12 mouse cellular contexts compared by ENCODE assay signal in genomic region chr11:107014020-107014585, GRCm38 (mm10). TPM values are rescaled to one million over a fixed set of nuclear protein-coding genes. Genes with fewer than 3 reads are reported as not detected.
DNase-seq lines count a peak whose midpoint lies in the region; ATAC-seq and TF ChIP-seq lines count a peak whose summit lies in the region.
"Had no signal": no experiment of that assay in that cellular context is flagged by ENCODE, and none has a peak within 500 bp of the region (broad histone marks: within the 10 kb centered on the region; RNA-seq: fewer than 3 reads in every experiment).

No protein-coding gene starts in this region.

- no peak for DNase-seq in heart, adult 2 months
- DNase-seq in heart, postnatal 4 days = no peak
- no peak for DNase-seq in lung, postnatal 0 days (ENCODE audit: low spot score)
- no peak for DNase-seq in lung, postnatal 14 days
- DNase-seq in c-Kit-positive CD71-positive TER-119-positive erythroid progenitor cells, embryonic 14.5 days (ENCODE audit: low spot score) = peak; percentile 25
- peak; percentile 61 for DNase-seq in testis, postnatal 10 days (ENCODE audit: low spot score)
- DNase-seq in right cerebral cortex, postnatal 36 days (ENCODE audit: low spot score in 2 of 2) = no peak
- no peak for DNase-seq in frontal cortex, postnatal 10 days (ENCODE audit: low spot score in 2 of 2)
- DNase-seq: cerebellum, adult 18-20 months; embryo, embryonic 11 days had no signal

- ATAC-seq in lung, postnatal 0 days = no peak
- ATAC-seq: inflammation-experienced regulatory T-cells, adult 6 months had no signal

- intact Hi-C loops in heart, adult 2 months (cut with DNase I) = no loop called here

- H3K79me2 ChIP-seq in heart, adult 2 months (replicated peaks; ENCODE audit: control insufficient read depth, insufficient read depth, low read length) = no peaks in the 10 kb centered on the region

- no peaks in the 10 kb centered on the region for H3K27me3 ChIP-seq in heart, adult 2 months (ENCODE audit: control insufficient read depth, insufficient read depth, low read length)
- no peaks in the 10 kb centered on the region for H3K27me3 ChIP-seq in lung, postnatal 0 days (replicated peaks; ENCODE audit: insufficient read depth, low read length)
- H3K27me3 ChIP-seq: stomach, embryonic 15.5 days had no signal

- no peak overlapping the region for H3K4me2 ChIP-seq in lung, postnatal 0 days (replicated peaks; ENCODE audit: low read depth, low read length)

- H3K27ac ChIP-seq in heart, adult 2 months = no peak overlapping the region
- H3K27ac ChIP-seq in lung, postnatal 0 days (ENCODE audit: low read length) = peak overlapping the region; percentile 78; the same call in 1 of the 2 replicates
- H3K27ac ChIP-seq: stomach, embryonic 15.5 days had no signal

- no peak overlapping the region for H3K9ac ChIP-seq in heart, adult 2 months (ENCODE audit: low read depth, low read length)
- H3K9ac ChIP-seq in lung, postnatal 0 days (replicated peaks; ENCODE audit: low read depth) = no peak overlapping the region
- H3K9ac ChIP-seq: stomach, embryonic 15.5 days had no signal

- 78% methylated on average over 11 of the region's 11 CpGs for WGBS in heart, adult 2 months
- 71% methylated on average over 11 of the region's 11 CpGs for WGBS in lung, postnatal 0 days

- H3K36me3 ChIP-seq in heart, adult 2 months (ENCODE audit: control insufficient read depth, insufficient read depth, low read length) = no peaks in the 10 kb centered on the region
- H3K36me3 ChIP-seq in lung, postnatal 0 days (ENCODE audit: insufficient read depth, low read length) = no peaks in the 10 kb centered on the region
- H3K36me3 ChIP-seq: stomach, embryonic 15.5 days had no signal

- TF ChIP-seq CTCF in heart, adult 2 months (IDR thresholded peaks at IDR 0.05) = peak; percentile 40
- peak; percentile 47 for TF ChIP-seq CTCF in lung, postnatal 0 days (IDR thresholded peaks at IDR 0.05)

- H3K4me3 ChIP-seq in heart, adult 2 months = no peak overlapping the region
- no peak overlapping the region for H3K4me3 ChIP-seq in lung, postnatal 0 days (ENCODE audit: low read depth, low read length)
- H3K4me3 ChIP-seq: stomach, embryonic 15.5 days had no signal

- no peak for TF ChIP-seq EP300 in heart, adult 2 months (IDR thresholded peaks at IDR 0.05; ENCODE audit: insufficient read depth, low read depth, low read length)
- no peak for TF ChIP-seq EP300 in lung, postnatal 0 days (IDR thresholded peaks at IDR 0.05)

- TF ChIP-seq POLR2A in heart, adult 2 months (IDR thresholded peaks at IDR 0.05; ENCODE audit: insufficient read depth, low read depth, low read length) = no peak

- peaks cover 2% of the 10 kb centered on the region for H3K4me1 ChIP-seq in heart, adult 2 months (ENCODE audit: control insufficient read depth, insufficient read depth, low read length)
- peaks cover 15% of the 10 kb centered on the region; the same call in 1 of the 2 replicates for H3K4me1 ChIP-seq in lung, postnatal 0 days (ENCODE audit: insufficient read depth, low read depth, low read length)

- no peaks in the 10 kb centered on the region for H3K9me3 ChIP-seq in lung, postnatal 0 days (ENCODE audit: low read length)
- H3K9me3 ChIP-seq: stomach, embryonic 15.5 days had no signal

RNA-seq across cellular contexts. Expression of gene 1810010H24Rik, which starts 11.4 kb away (rescaled TPM):
- 1 to 10 TPM; 1.9 to 3.0 TPM for total RNA-seq in heart, adult 2 months (2021)
- 1.9 and 2.7 TPM in 2 replicates for polyA plus RNA-seq in heart, adult 2 months (2012; rRNA removed)
- 1 to 10 TPM; 3.7 to 4.0 TPM for total RNA-seq in heart, postnatal 4 days (2021)
- 51.8 and 56.2 TPM in 2 replicates for polyA plus RNA-seq in lung, postnatal 0 days (2015; fragmentation: Nextera tagmentation; extraction: Ambion mirVana)

RNA-seq across cellular contexts. Expression of gene Kpna2, which starts 14.8 kb away (rescaled TPM):
- total RNA-seq in heart, adult 2 months (2021) = 10 to 100 TPM; 61.1 to 62.9 TPM
- 19.5 and 35.7 TPM in 2 replicates for polyA plus RNA-seq in heart, adult 2 months (2012; rRNA removed)
- 100 to 1,000 TPM; 179 to 190 TPM for total RNA-seq in heart, postnatal 4 days (2021)
- polyA plus RNA-seq in lung, postnatal 0 days (2015; fragmentation: Nextera tagmentation; extraction: Ambion mirVana) = 83.6 and 97.1 TPM in 2 replicates

Comparison
In these comparisons a context has a peak if more than half of its experiments do, and no peak if none do; other contexts are left out.
1. DNase-seq: peak in c-Kit-positive CD71-positive TER-119-positive erythroid progenitor cells, embryonic 14.5 days (single experiment) and testis, postnatal 10 days (single experiment); none in heart, adult 2 months (0 of 2), heart, postnatal 4 days (single experiment), lung, postnatal 0 days (single experiment), lung, postnatal 14 days (single experiment), right cerebral cortex, postnatal 36 days (0 of 2) and frontal cortex, postnatal 10 days (0 of 2).